Mouse (Mus musculus) heart, embryonic 11.5 days (tissue): ENCODE results near the gene Akr1b3. TPM values are rescaled to one million over a fixed set of nuclear protein-coding genes. Genes with fewer than 3 reads are reported as not detected.
"Not testable (repeated sequence)": the region's sequence is repeated elsewhere in the genome, so short reads cannot be mapped to it uniquely, and the experiment has no call there.

Source experiments
- ATAC-seq: fragments of 200-750 bp; cut with Nextera tagmentation; replicated peaks from 2 replicates; pipeline ENCODE4 v1.8.0; 2017; ENCODE audit warnings: moderate library complexity; ENCODE audit not compliant: insufficient number of reproducible peaks, low FRiP score, low TSS enrichment
- H3K27ac ChIP-seq: fragments of 300-500 bp; sonication (generic); 2 replicates; pipeline ENCODE4 v1.5.1; 2014; ENCODE audit warnings: mild to moderate bottlenecking, low read depth, low read length
- H3K27me3 ChIP-seq: fragments of 300-500 bp; sonication (generic); 2 replicates; pipeline ENCODE4 v1.6.1; 2014; ENCODE audit warnings: mild to moderate bottlenecking, low read length, mixed read lengths; ENCODE audit not compliant: control insufficient read depth, insufficient read depth
- H3K36me3 ChIP-seq: fragments of 300-500 bp; sonication (generic); 2 replicates; pipeline ENCODE4 v1.6.1; 2014; ENCODE audit warnings: mild to moderate bottlenecking, low read length, moderate library complexity, mixed read lengths; ENCODE audit not compliant: control insufficient read depth, insufficient read depth
- H3K4me1 ChIP-seq: fragments of 300-500 bp; sonication (generic); 2 replicates; pipeline ENCODE4 v1.6.1; 2014; ENCODE audit warnings: low read length; ENCODE audit not compliant: control insufficient read depth, insufficient read depth
- H3K4me2 ChIP-seq: fragments of 300-500 bp; sonication (generic); 2 replicates; pipeline ENCODE4 v1.6.1; 2014; ENCODE audit warnings: mild to moderate bottlenecking, moderate library complexity
- H3K4me3 ChIP-seq: fragments of 300-500 bp; sonication (generic); 2 replicates; pipeline ENCODE4 v1.5.1; 2014; ENCODE audit warnings: low read depth, low read length
- H3K9ac ChIP-seq: fragments of 300-500 bp; sonication (generic); 2 replicates; pipeline ENCODE4 v1.6.1; 2014; ENCODE audit warnings: mild to moderate bottlenecking, low read depth, low read length, moderate library complexity
- H3K9me3 ChIP-seq: fragments of 300-500 bp; sonication (generic); replicated peaks from 2 replicates; pipeline ENCODE4 v1.6.1; 2016; ENCODE audit warnings: low read length; ENCODE audit not compliant: control insufficient read depth
- WGBS: fragments of 180-500 bp; shearing (Covaris S2); extraction: QIAGEN DNeasy Blood & Tissue Kit; methylation state at CpG from one replicate; pipeline ENCODE4 v1.1.7; 2014; ENCODE audit not compliant: insufficient replicate concordance; 5-methylcytosine and 5-hydroxymethylcytosine counted together
- polyA plus RNA-seq: library from polyadenylated mRNA; unstranded; fragments of >200 nt; fragmentation: Nextera tagmentation; extraction: Ambion mirVana; gene quantifications from 2 replicates; pipeline ENCODE4 v1.2.1, GENCODE M21; 2014

Gene Akr1b3
- polyA plus RNA-seq, 1 experiment from 2014 or later: 205 TPM

DNA sequence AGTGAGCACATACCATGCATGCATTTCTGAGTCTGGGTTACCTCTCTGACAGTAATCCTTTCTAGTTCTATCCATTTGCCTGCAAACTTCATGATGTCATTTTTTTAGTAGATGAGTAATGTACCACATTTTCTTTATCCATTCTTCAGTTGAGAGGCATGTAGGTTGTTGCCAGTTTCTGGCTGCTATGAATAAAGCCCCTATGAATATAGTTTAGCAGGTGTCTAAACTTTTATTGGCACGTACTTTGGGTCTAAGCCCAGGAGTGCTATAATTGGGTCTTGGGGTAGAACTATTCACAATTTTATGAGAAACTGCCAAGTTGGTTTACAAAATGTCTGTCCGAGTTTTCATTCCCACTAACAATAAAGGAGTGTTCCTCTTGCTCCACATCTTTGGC, 20.5 kb upstream of the Akr1b3 start:
- H3K9ac ChIP-seq: no peak overlapping the region
- 83% methylated on average over 2 of the region's 2 CpGs for WGBS
- no peak for ATAC-seq

GRCm38 (mm10) chr6:34334673-34335072, 17.4 kb upstream of the Akr1b3 start:
- WGBS: 91% methylated on average over 5 of the region's 5 CpGs
- Histone ChIP-seq H3K4me2 (no peak overlapping the region), H3K4me3 (no peak overlapping the region), H3K9ac (no peak overlapping the region), H3K4me1 (0 out of 2 replicates have a peak, but pooled peaks cover 2% of the 10 kb centered on the region), H3K9me3 (no peaks in the 10 kb centered on the region), H3K27ac (no peak overlapping the region), H3K27me3 (no peaks in the 10 kb centered on the region), H3K36me3 (no peaks in the 10 kb centered on the region)
- no peak for ATAC-seq

More for the DNA sequence above, 20.5 kb upstream of the Akr1b3 start:
- no peak overlapping the region for H3K27ac ChIP-seq
- H3K4me2 ChIP-seq: no peak overlapping the region
- no peaks in the 10 kb centered on the region for H3K4me1 ChIP-seq
- no peaks in the 10 kb centered on the region for H3K36me3 ChIP-seq
- no peaks in the 10 kb centered on the region for H3K9me3 ChIP-seq
- H3K27me3 ChIP-seq: no peaks in the 10 kb centered on the region
- H3K4me3 ChIP-seq: no peak overlapping the region

DNA sequence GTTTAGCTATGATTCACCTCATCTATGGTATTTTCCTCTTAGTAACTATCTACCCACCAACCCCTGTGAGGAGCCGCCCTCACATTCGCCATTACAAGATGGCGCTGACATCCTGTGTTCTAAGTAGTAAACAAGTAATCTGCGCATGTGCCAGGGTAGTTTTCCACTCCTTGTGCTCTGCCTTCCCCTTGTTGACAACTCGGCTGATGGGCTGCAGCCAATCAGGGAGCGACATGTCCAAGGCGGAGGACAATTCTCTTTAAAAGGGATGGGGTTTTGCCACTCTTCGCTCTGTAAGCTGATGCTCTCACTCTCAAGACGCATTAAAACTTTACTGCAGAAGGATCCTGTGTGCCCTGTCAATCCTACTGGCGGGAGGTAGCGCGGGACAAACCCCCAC, 14.5 kb upstream of the Akr1b3 start:
- H3K27ac ChIP-seq, ATAC-seq, H3K4me2 ChIP-seq, H3K36me3 ChIP-seq, H3K4me3 ChIP-seq, H3K9ac ChIP-seq, H3K27me3 ChIP-seq, H3K9me3 ChIP-seq, H3K4me1 ChIP-seq: not testable (repeated sequence)
- 81% methylated on average over 12 of the region's 12 CpGs for WGBS

DNA sequence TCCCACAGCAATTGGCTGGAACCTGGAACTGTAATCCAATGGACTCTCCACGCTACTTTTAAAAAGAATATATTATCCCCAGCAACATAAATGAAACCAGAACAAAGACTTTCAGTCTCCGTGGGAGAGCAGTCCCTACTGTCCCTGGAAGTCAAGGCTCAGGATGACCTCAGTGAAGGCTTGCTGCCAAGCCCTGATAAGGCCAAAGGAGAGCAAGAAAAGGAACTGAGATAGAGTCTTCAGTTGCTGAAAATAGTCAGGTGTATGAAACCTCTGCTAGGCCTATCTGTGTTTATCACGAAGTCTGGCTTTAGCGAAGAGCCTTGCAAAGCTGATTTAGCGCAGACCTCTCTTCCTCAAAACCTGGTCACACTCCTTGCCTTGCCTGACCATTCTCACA, 14.1 kb upstream of the Akr1b3 start:
- no peak for ATAC-seq

DNA sequence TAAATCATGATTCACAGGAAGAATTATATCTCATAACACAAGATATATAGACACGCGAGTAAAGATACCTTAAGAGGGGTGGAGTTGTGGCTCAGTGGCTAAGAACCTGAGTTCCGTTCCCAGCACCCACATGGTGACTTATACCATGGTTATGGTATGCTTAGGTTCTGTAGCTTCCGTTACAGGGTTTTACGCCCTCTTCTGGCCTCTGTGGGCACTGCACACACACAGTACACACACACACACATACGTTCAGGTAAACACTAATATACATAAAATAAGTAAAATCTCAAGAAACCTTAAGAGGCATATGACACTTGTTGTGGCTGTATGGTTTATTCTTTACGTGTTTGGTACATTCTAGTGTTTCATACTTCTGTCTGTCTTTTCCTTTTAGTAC, 4.8 kb upstream of the Akr1b3 start:
- Histone ChIP-seq H3K36me3 (no peaks in the 10 kb centered on the region), H3K27ac (no peak overlapping the region), H3K9ac (no peak overlapping the region), H3K4me1 (0 out of 2 replicates have a peak, but pooled peaks cover 4% of the 10 kb centered on the region), H3K9me3 (no peaks in the 10 kb centered on the region), H3K4me2 (no peak overlapping the region), H3K27me3 (no peaks in the 10 kb centered on the region), H3K4me3 (no peak overlapping the region)
- ATAC-seq: no peak
- 94% methylated on average over 7 of the region's 7 CpGs for WGBS

More for the DNA sequence above, 14.1 kb upstream of the Akr1b3 start:
- H3K4me1 ChIP-seq: 0 out of 2 replicates have a peak, but pooled peaks cover 2% of the 10 kb centered on the region
- H3K9ac ChIP-seq: no peak overlapping the region
- H3K27ac ChIP-seq: no peak overlapping the region
- H3K27me3 ChIP-seq: no peaks in the 10 kb centered on the region
- H3K4me2 ChIP-seq: no peak overlapping the region
- H3K9me3 ChIP-seq: no peaks in the 10 kb centered on the region
- H3K4me3 ChIP-seq: no peak overlapping the region
- no peaks in the 10 kb centered on the region for H3K36me3 ChIP-seq
- 43% methylated on average over 5 of the region's 5 CpGs for WGBS

DNA sequence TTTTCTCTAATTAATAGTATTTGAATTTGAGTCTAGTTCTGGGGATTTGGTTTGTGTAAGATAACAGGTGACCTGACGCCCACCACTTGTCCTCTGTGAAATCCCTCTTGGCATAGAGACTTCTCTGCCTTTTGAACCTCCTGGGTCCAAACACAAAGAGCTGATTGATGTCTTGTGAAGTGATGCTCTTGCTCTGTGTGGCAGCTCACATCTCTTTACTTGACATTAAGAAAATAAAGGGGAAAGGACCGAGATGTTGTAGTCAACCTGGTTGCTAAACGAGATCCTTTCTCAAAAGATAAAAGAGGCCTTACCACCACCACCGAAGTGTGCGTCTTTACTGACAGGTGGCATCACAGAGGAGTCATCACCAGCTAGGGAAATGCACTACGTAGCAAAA, 1.4 kb upstream of the Akr1b3 start:
- Histone ChIP-seq H3K4me2 (no peak overlapping the region), H3K36me3 (no peaks in the 10 kb centered on the region), H3K9ac (no peak overlapping the region), H3K27me3 (no peaks in the 10 kb centered on the region), H3K27ac (no peak overlapping the region), H3K9me3 (no peaks in the 10 kb centered on the region), H3K4me1 (peaks cover 11% of the 10 kb centered on the region), H3K4me3 (no peak overlapping the region)
- WGBS: 56% methylated on average over 6 of the region's 6 CpGs
- no peak for ATAC-seq

DNA sequence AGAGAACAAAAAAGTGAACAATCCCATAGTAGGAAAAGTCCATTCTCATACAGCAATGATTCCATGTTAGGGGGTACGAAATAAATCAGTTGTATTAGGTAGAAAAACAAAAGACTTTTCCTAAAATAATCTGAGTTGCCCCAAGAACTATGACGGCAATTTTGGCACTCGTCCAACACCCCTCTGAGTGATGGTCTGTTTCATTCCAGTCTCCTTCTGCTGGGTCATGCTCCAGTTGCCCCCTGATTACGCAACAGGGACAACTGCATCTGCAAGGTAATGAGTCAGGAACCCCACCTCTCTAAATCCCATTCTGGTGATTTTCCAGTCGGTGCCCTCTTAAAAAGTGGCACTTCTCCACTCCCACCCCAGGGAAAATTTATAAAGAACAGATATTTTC, 894 bp upstream of the Akr1b3 start:
- peak overlapping the region; percentile 88 for H3K4me2 ChIP-seq
- 36% methylated on average over 5 of the region's 5 CpGs for WGBS
- peak overlapping the region; percentile 88; the same call in 1 of the 2 replicates for H3K27ac ChIP-seq
- no peak overlapping the region for H3K9ac ChIP-seq
- peak overlapping the region; percentile 83 for H3K4me3 ChIP-seq
- no peaks in the 10 kb centered on the region for H3K9me3 ChIP-seq
- no peaks in the 10 kb centered on the region for H3K36me3 ChIP-seq
- ATAC-seq: no peak
- H3K4me1 ChIP-seq: peaks cover 11% of the 10 kb centered on the region
- H3K27me3 ChIP-seq: no peaks in the 10 kb centered on the region

- WGBS: 93% methylated on average over 2 of the region's 2 CpGs
- peaks cover 11% of the 10 kb centered on the region for H3K4me1 ChIP-seq
- no peaks in the 10 kb centered on the region for H3K9me3 ChIP-seq
- H3K27me3 ChIP-seq: no peaks in the 10 kb centered on the region
- H3K27ac ChIP-seq: no peak overlapping the region
- H3K4me2 ChIP-seq: no peak overlapping the region
- H3K4me3 ChIP-seq: no peak overlapping the region
- no peak for ATAC-seq
- H3K9ac ChIP-seq: no peak overlapping the region
- H3K36me3 ChIP-seq: peaks cover 5% of the 10 kb centered on the region; the same call in 1 of the 2 replicates
Measured at GRCm38 (mm10) chr6:34313921-34314320, 3.4 kb downstream of the Akr1b3 start.

- Histone ChIP-seq H3K27ac (no peak overlapping the region), H3K27me3 (no peaks in the 10 kb centered on the region), H3K4me3 (no peak overlapping the region), H3K4me2 (no peak overlapping the region), H3K9ac (no peak overlapping the region), H3K36me3 (peaks cover 7% of the 10 kb centered on the region; the same call in 1 of the 2 replicates), H3K4me1 (peaks cover 10% of the 10 kb centered on the region), H3K9me3 (no peaks in the 10 kb centered on the region)
- 74% methylated on average over 9 of the region's 9 CpGs for WGBS
- ATAC-seq: no peak
Measured at GRCm38 (mm10) chr6:34313386-34313785, 3.9 kb downstream of the Akr1b3 start.
